Mouse (Mus musculus) layer of hippocampus, adult 9-11 months (tissue): ENCODE measurements at regions not wholly inside any gene's neighbourhood (a gene's known extent, or its start where the extent isn't known, plus 50 kb on each side); places are given as distances from the start of the nearest gene placed in this dataset.
"Not testable (repeated sequence)": the region's sequence is repeated elsewhere in the genome, so short reads cannot be mapped to it uniquely, and the experiment has no call there.

Experiments
- DNase-seq: peaks from one replicate; pipeline ENCODE4 v3.0.0; 2022

GRCm38 (mm10) chr2:71597956-71598355 is 51.4 kb upstream of the Dlx2 start:
- no peak for DNase-seq

- DNase-seq = peak; percentile 66
Observed at GRCm38 (mm10) chr2:71598368-71598767, 51.8 kb upstream of the Dlx2 start.

- DNase-seq = peak; percentile 85
Observed at GRCm38 (mm10) chr2:71598778-71599177, 52.2 kb upstream of the Dlx2 start.

GRCm38 (mm10) chr2:71600213-71600612 is 53.7 kb upstream of the Dlx2 start:
- DNase-seq = no peak

GRCm38 (mm10) chr2:71600999-71601398 is 54.4 kb upstream of the Dlx2 start:
- DNase-seq = no peak

GRCm38 (mm10) chr2:71603796-71604195 is 57.2 kb upstream of the Dlx2 start:
- not testable (repeated sequence) for DNase-seq

GRCm38 (mm10) chr2:71605606-71606005 is 59.1 kb upstream of the Dlx2 start:
- no peak for DNase-seq

GRCm38 (mm10) chr2:71607087-71607502 is 60.5 kb upstream of the Dlx2 start:
- no peak for DNase-seq

GRCm38 (mm10) chr2:71613216-71613615 is 66.7 kb upstream of the Dlx2 start:
- no peak for DNase-seq

- no peak for DNase-seq
Observed at GRCm38 (mm10) chr2:71616526-71616925, 70.0 kb upstream of the Dlx2 start.

GRCm38 (mm10) chr2:71621458-71621857 is 74.9 kb upstream of the Dlx2 start:
- DNase-seq = no peak

GRCm38 (mm10) chr2:71622532-71623099 is 76.1 kb upstream of the Dlx2 start:
- no peak for DNase-seq

- no peak for DNase-seq
Observed at GRCm38 (mm10) chr2:71623134-71623533, 76.6 kb upstream of the Dlx2 start.

- peak; percentile 44 for DNase-seq
Observed at GRCm38 (mm10) chr2:71625298-71625902, 78.8 kb upstream of the Dlx2 start.

GRCm38 (mm10) chr2:71626404-71626803 is 79.8 kb upstream of the Dlx2 start:
- no peak for DNase-seq

GRCm38 (mm10) chr2:71627097-71627755 is 80.7 kb upstream of the Dlx2 start:
- peak; percentile 61 for DNase-seq

GRCm38 (mm10) chr2:71628821-71629220 is 82.3 kb upstream of the Dlx2 start:
- DNase-seq = peak; percentile 25

GRCm38 (mm10) chr2:71629301-71630142 is 83.0 kb upstream of the Dlx2 start:
- peak; percentile 34 for DNase-seq

GRCm38 (mm10) chr2:71630143-71630463 is 83.5 kb upstream of the Dlx2 start:
- no peak for DNase-seq

- DNase-seq = no peak
Observed at GRCm38 (mm10) chr2:71633471-71633870, 86.9 kb upstream of the Dlx2 start.

GRCm38 (mm10) chr2:71634471-71634870 is 87.9 kb upstream of the Dlx2 start:
- no peak for DNase-seq

GRCm38 (mm10) chr2:71636134-71636533 is 89.6 kb upstream of the Dlx2 start:
- DNase-seq = no peak

GRCm38 (mm10) chr2:71636590-71636989 is 90.0 kb upstream of the Dlx2 start:
- peak; percentile 53 for DNase-seq

GRCm38 (mm10) chr2:71640251-71640650 is 93.7 kb upstream of the Dlx2 start:
- DNase-seq = no peak
